Mouse (Mus musculus) left cerebral cortex, adult 2 months (tissue): Measurements from ENCODE around the gene Coq7. TPM values are rescaled to one million over a fixed set of nuclear protein-coding genes. Genes with fewer than 3 reads are reported as not detected.

ENCODE experiments used
- DNase-seq, 2 experiments: peaks; one replicate each; pipeline ENCODE4 v3.0.0; 2021 to 2022; ENCODE audit warnings: low spot score in 2 of 2, mixed read lengths in 1 of 2; ENCODE audit errors: extremely low spot score in 1 of 2
- H3K27ac ChIP-seq: fragments of 200-600 bp; 2 replicates; pipeline ENCODE4 v1.8.1; 2022
- H3K4me3 ChIP-seq: fragments of 200-600 bp; 2 replicates; pipeline ENCODE4 v1.8.1; 2022
- CTCF ChIP-seq: fragments of 200-600 bp; IDR thresholded peaks from 2 replicates; pipeline ENCODE4 v1.8.1; 2022; ENCODE audit warnings: antibody characterized with exemption, mild to moderate bottlenecking, moderate library complexity
- intact Hi-C: fragments of 180-260 bp; cut with DNase I; formaldehyde crosslinking; loops from one replicate; pipeline ENCODE4 v1.15.1; 2025
- total RNA-seq, 2 experiments: library from RNA; stranded (reverse); gene quantifications; 2 replicates each; pipeline ENCODE4 v1.2.3; 2021

Coq7 gene
- total RNA-seq, 2 experiments from 2014 or later = 34.8 to 35.6 TPM

GRCm38 (mm10) chr7:118494892-118495579 is 38.1 kb downstream of the Coq7 start:
- H3K27ac ChIP-seq = no peak overlapping the region
- no peak overlapping the region for H3K4me3 ChIP-seq
- TF ChIP-seq CTCF = no peak
- DNase-seq = no peak
- intact Hi-C loops = no loop called here

- no peak for DNase-seq
Observed at GRCm38 (mm10) chr7:118493892-118494291, 39.3 kb downstream of the Coq7 start.

GRCm38 (mm10) chr7:118491431-118492147 is 41.6 kb downstream of the Coq7 start, which contains the start of gene Itpripl2:
Gene Itpripl2, minus strand, starts transcription at chr7:118491975.
- peak within 1 kb of the TSS; percentile 36 for H3K4me3 ChIP-seq
- H3K27ac ChIP-seq = peak within 1 kb of the TSS; percentile 24
- TF ChIP-seq CTCF = no peak
- DNase-seq = peak; percentile 19 to 30
- intact Hi-C loops = no loop called here

More at GRCm38 (mm10) chr7:118493892-118494291, 39.3 kb downstream of the Coq7 start:
- Histone ChIP-seq H3K4me3 (no peak overlapping the region), H3K27ac (no peak overlapping the region)
- TF ChIP-seq CTCF = no peak
- intact Hi-C loops = no loop called here

GRCm38 (mm10) chr7:118490666-118491430 is 42.3 kb downstream of the Coq7 start:
- peak overlapping the region; percentile 24 for H3K27ac ChIP-seq
- TF ChIP-seq CTCF = no peak; the same call in 1 of the 2 replicates
- intact Hi-C loops = no loop called here
- DNase-seq = peak; percentile 13 to 26
- peak overlapping the region; percentile 36 for H3K4me3 ChIP-seq

- Histone ChIP-seq H3K27ac (no peak overlapping the region), H3K4me3 (no peak overlapping the region; the same call in 1 of the 2 replicates)
- no peak for TF ChIP-seq CTCF
- DNase-seq = no peak
- intact Hi-C loops = no loop called here
Observed at GRCm38 (mm10) chr7:118489706-118490665, 43.2 kb downstream of the Coq7 start.

- DNase-seq = no peak
- Histone ChIP-seq H3K27ac (no peak overlapping the region), H3K4me3 (no peak overlapping the region)
- no peak for TF ChIP-seq CTCF
- intact Hi-C loops = no loop called here
Observed at GRCm38 (mm10) chr7:118488060-118488664, 45.0 kb downstream of the Coq7 start.

- H3K4me3 ChIP-seq = no peak overlapping the region
- intact Hi-C loops = no loop called here
- DNase-seq = no peak
- no peak for TF ChIP-seq CTCF
- no peak overlapping the region for H3K27ac ChIP-seq
Observed at GRCm38 (mm10) chr7:118486917-118487316, 46.2 kb downstream of the Coq7 start.

GRCm38 (mm10) chr7:118483996-118484395 is 49.2 kb downstream of the Coq7 start:
- no peak overlapping the region for H3K4me3 ChIP-seq
- intact Hi-C loops = no loop called here
- no peak for TF ChIP-seq CTCF
- H3K27ac ChIP-seq = no peak overlapping the region
- DNase-seq = no peak

- TF ChIP-seq CTCF = no peak
- Histone ChIP-seq H3K27ac (no peak overlapping the region), H3K4me3 (no peak overlapping the region)
- DNase-seq = no peak
- intact Hi-C loops = no loop called here
Observed at GRCm38 (mm10) chr7:118482001-118482400, 51.2 kb downstream of the Coq7 start.

- Histone ChIP-seq H3K27ac (no peak overlapping the region), H3K4me3 (no peak overlapping the region)
- DNase-seq = no peak
- TF ChIP-seq CTCF = no peak
- intact Hi-C loops = no loop called here
Observed at GRCm38 (mm10) chr7:118481047-118481810, 51.9 kb downstream of the Coq7 start.
